Mouse (Mus musculus) heart, embryonic 15.5 days (tissue): Measurements from ENCODE around the gene Itgb7. TPM values are rescaled to one million over a fixed set of nuclear protein-coding genes. Genes with fewer than 3 reads are reported as not detected.

Source experiments
- ATAC-seq: fragments of 200-750 bp; cut with Nextera tagmentation; replicated peaks from 2 replicates; pipeline ENCODE4 v1.8.0; 2017; ENCODE audit warnings: low read depth, moderate TSS enrichment; ENCODE audit not compliant: insufficient number of reproducible peaks, insufficient read depth, low FRiP score
- H3K27ac ChIP-seq: fragments of 300-500 bp; sonication (generic); 2 replicates; pipeline ENCODE4 v1.5.1; 2015; ENCODE audit warnings: mild to moderate bottlenecking, inconsistent platforms
- H3K27me3 ChIP-seq: fragments of 300-500 bp; sonication (generic); 2 replicates; pipeline ENCODE4 v1.6.1; 2015; ENCODE audit warnings: inconsistent platforms
- H3K36me3 ChIP-seq: fragments of 300-500 bp; sonication (generic); 2 replicates; pipeline ENCODE4 v1.6.1; 2015; ENCODE audit warnings: mild to moderate bottlenecking, inconsistent platforms
- H3K4me1 ChIP-seq: fragments of 300-500 bp; sonication (generic); replicated peaks from 2 replicates; pipeline ENCODE4 v1.6.1; 2015; ENCODE audit warnings: inconsistent platforms
- H3K4me2 ChIP-seq: fragments of 300-500 bp; sonication (generic); 2 replicates; pipeline ENCODE4 v1.6.1; 2015; ENCODE audit warnings: inconsistent platforms, mild to moderate bottlenecking, moderate library complexity
- H3K4me3 ChIP-seq: fragments of 300-500 bp; sonication (generic); 2 replicates; pipeline ENCODE4 v1.5.1; 2015; ENCODE audit warnings: mild to moderate bottlenecking, inconsistent platforms
- H3K9ac ChIP-seq: fragments of 300-500 bp; sonication (generic); 2 replicates; pipeline ENCODE4 v1.6.1; 2015; ENCODE audit warnings: mild to moderate bottlenecking, inconsistent platforms
- H3K9me3 ChIP-seq: fragments of 300-500 bp; sonication (generic); replicated peaks from 2 replicates; pipeline ENCODE4 v1.6.1; 2016; ENCODE audit warnings: inconsistent platforms
- whole genome bisulfite sequencing: fragments of 180-500 bp; shearing (Covaris S2); methylation state at CpG from one replicate; pipeline ENCODE4 v1.1.7; 2015; ENCODE audit warnings: mixed read lengths; 5-methylcytosine and 5-hydroxymethylcytosine counted together
- polyA plus RNA-seq: library from polyadenylated mRNA; unstranded; fragments of >200 nt; fragmentation: Nextera tagmentation; extraction: Ambion mirVana; gene quantifications from 2 replicates; pipeline ENCODE4 v1.2.1, GENCODE M21; 2015

Itgb7 gene
- polyA plus RNA-seq, 1 experiment from 2014 or later = 1.7 TPM

GRCm38 (mm10) chr15:102169064-102169463 lies 62.7 kb downstream of the Itgb7 start:
- Histone ChIP-seq H3K4me3 (no peak overlapping the region), H3K9ac (no peak overlapping the region)

GRCm38 (mm10) chr15:102167620-102168021 lies 64.1 kb downstream of the Itgb7 start:
- ATAC-seq = 0 out of 2 replicates have a peak, but pooled peaks have one; percentile 35
- no peaks in the 10 kb centered on the region for H3K36me3 ChIP-seq
- 28% methylated on average over 6 of the region's 6 CpGs for WGBS
- no peak overlapping the region for H3K4me2 ChIP-seq
- H3K4me1 ChIP-seq = peaks cover 10% of the 10 kb centered on the region
- H3K27me3 ChIP-seq = no peaks in the 10 kb centered on the region
- H3K4me3 ChIP-seq = no peak overlapping the region
- H3K27ac ChIP-seq = peak overlapping the region; percentile 53
- H3K9me3 ChIP-seq = no peaks in the 10 kb centered on the region
- H3K9ac ChIP-seq = no peak overlapping the region

More at GRCm38 (mm10) chr15:102169064-102169463, 62.7 kb downstream of the Itgb7 start:
- no peak overlapping the region for H3K4me2 ChIP-seq
- H3K9me3 ChIP-seq = no peaks in the 10 kb centered on the region
- peaks cover 10% of the 10 kb centered on the region for H3K4me1 ChIP-seq
- no peaks in the 10 kb centered on the region for H3K36me3 ChIP-seq
- WGBS = 73% methylated on average over 2 of the region's 2 CpGs
- H3K27ac ChIP-seq = no peak overlapping the region
- no peaks in the 10 kb centered on the region for H3K27me3 ChIP-seq
- ATAC-seq = no peak

Other genes starting within 250 kb of the Itgb7 start
- 30.3 and 197 TPM in 2 replicates for gene Krt8, start 227.5 kb downstream of the Itgb7 start, polyA plus RNA-seq
- gene Krt18, start 203.8 kb downstream of the Itgb7 start, polyA plus RNA-seq = 33.1 and 213 TPM in 2 replicates
- 56.5 and 71.8 TPM in 2 replicates for gene Eif4b, start 158.2 kb downstream of the Itgb7 start, polyA plus RNA-seq
- gene Tns2, start 131.5 kb downstream of the Itgb7 start, polyA plus RNA-seq = 30.9 and 31.0 TPM in 2 replicates
- 16.0 and 22.4 TPM in 2 replicates for gene Spryd3, start 95.7 kb downstream of the Itgb7 start, polyA plus RNA-seq
- 9.5 and 10.2 TPM in 2 replicates for gene Igfbp6, start 87.6 kb downstream of the Itgb7 start, polyA plus RNA-seq
- 0.23 and 0.63 TPM in 2 replicates for gene Soat2, start 81.4 kb downstream of the Itgb7 start, polyA plus RNA-seq
- 25.8 and 34.3 TPM in 2 replicates for gene Zfp740, start 28.7 kb downstream of the Itgb7 start, polyA plus RNA-seq
- 31.1 and 47.9 TPM in 2 replicates for gene Csad, start 27.2 kb downstream of the Itgb7 start, polyA plus RNA-seq
- 7.9 and 15.8 TPM in 2 replicates for gene Rarg, start 25.6 kb upstream of the Itgb7 start, polyA plus RNA-seq
- not detected in 2 replicates for gene Gm9918, start 38.6 kb upstream of the Itgb7 start, polyA plus RNA-seq
- gene Mfsd5, start 47.5 kb upstream of the Itgb7 start, polyA plus RNA-seq = 39.3 and 47.4 TPM in 2 replicates
- gene Espl1, start 64.3 kb upstream of the Itgb7 start, polyA plus RNA-seq = 14.7 and 20.0 TPM in 2 replicates
- 261 and 296 TPM in 2 replicates for gene Pfdn5, start 94.2 kb upstream of the Itgb7 start, polyA plus RNA-seq
- 47.9 and 69.2 TPM in 2 replicates for gene Myg1, start 99.8 kb upstream of the Itgb7 start, polyA plus RNA-seq
- 39.1 and 52.4 TPM in 2 replicates for gene Aaas, start 118.8 kb upstream of the Itgb7 start, polyA plus RNA-seq
- 0.15 and 0.22 TPM in 2 replicates for gene Sp7, start 135.2 kb upstream of the Itgb7 start, polyA plus RNA-seq
- 4.7 and 5.0 TPM in 2 replicates for gene Sp1, start 174.2 kb upstream of the Itgb7 start, polyA plus RNA-seq
- gene Amhr2, start 213.4 kb upstream of the Itgb7 start, polyA plus RNA-seq = 4.9 and 5.7 TPM in 2 replicates
- gene Prr13, start 227.1 kb upstream of the Itgb7 start, polyA plus RNA-seq = 87.9 and 91.2 TPM in 2 replicates
- 130 and 139 TPM in 2 replicates for gene Pcbp2, start 238.6 kb upstream of the Itgb7 start, polyA plus RNA-seq